Mouse (Mus musculus) stomach, embryonic 16.5 days (tissue): ENCODE data around the gene Pnkd. TPM values are rescaled to one million over a fixed set of nuclear protein-coding genes. Genes with fewer than 3 reads are reported as not detected.

Experiments used
- ATAC-seq: fragments of 200-750 bp; cut with Nextera tagmentation; 2 replicates; pipeline ENCODE4 v1.8.0; 2017; ENCODE audit warnings: moderate number of reproducible peaks, moderate TSS enrichment; ENCODE audit not compliant: insufficient read depth, low FRiP score
- H3K27ac ChIP-seq: fragments of 300-500 bp; sonication (generic); 2 replicates; pipeline ENCODE4 v1.5.1; 2014; ENCODE audit warnings: low read length
- H3K27me3 ChIP-seq: fragments of 300-500 bp; sonication (generic); 2 replicates; pipeline ENCODE4 v1.6.1; 2014; ENCODE audit warnings: low read length, control low read depth, mixed read lengths; ENCODE audit not compliant: control insufficient read depth, insufficient read depth
- H3K36me3 ChIP-seq: fragments of 300-500 bp; sonication (generic); 2 replicates; pipeline ENCODE4 v1.6.1; 2014; ENCODE audit warnings: low read length; ENCODE audit not compliant: control insufficient read depth, insufficient read depth
- H3K4me1 ChIP-seq: fragments of 300-500 bp; sonication (generic); 2 replicates; pipeline ENCODE4 v1.6.1; 2014; ENCODE audit warnings: low read length, control low read depth, mixed read lengths; ENCODE audit not compliant: control insufficient read depth, insufficient read depth
- H3K4me2 ChIP-seq: fragments of 300-500 bp; sonication (generic); 2 replicates; pipeline ENCODE4 v1.6.1; 2014; ENCODE audit warnings: low read depth, low read length, mixed read lengths
- H3K4me3 ChIP-seq: fragments of 300-500 bp; sonication (generic); replicated peaks from 2 replicates; pipeline ENCODE4 v1.5.1; 2014; ENCODE audit warnings: mild to moderate bottlenecking, low read length
- H3K9ac ChIP-seq: fragments of 300-500 bp; sonication (generic); 2 replicates; pipeline ENCODE4 v1.6.1; 2014; ENCODE audit warnings: low read length
- H3K9me3 ChIP-seq: fragments of 300-500 bp; sonication (generic); replicated peaks from 2 replicates; pipeline ENCODE4 v1.6.1; 2016; ENCODE audit warnings: low read length, control low read depth; ENCODE audit not compliant: control insufficient read depth
- WGBS: fragments of 180-500 bp; shearing (Covaris S2); extraction: QIAGEN DNeasy Blood & Tissue Kit; methylation state at CpG from one replicate; pipeline ENCODE4 v1.1.7; 2014; 5-methylcytosine and 5-hydroxymethylcytosine counted together
- polyA plus RNA-seq: library from polyadenylated mRNA; unstranded; fragments of >200 nt; fragmentation: Nextera tagmentation; extraction: Ambion mirVana; gene quantifications from 2 replicates; pipeline ENCODE4 v1.2.1, GENCODE M21; 2015

The Pnkd gene
- polyA plus RNA-seq, 1 experiment from 2014 or later, result 119 TPM

- peak overlapping the region; percentile 57; the same call in 1 of the 2 replicates for H3K9ac ChIP-seq
Observed at GRCm38 (mm10) chr1:74298996-74299395, 14.3 kb downstream of the Pnkd start.

GRCm38 (mm10) chr1:74300347-74301110, 15.8 kb downstream of the Pnkd start:
- H3K36me3 ChIP-seq, result no peaks in the 10 kb centered on the region
- 65% methylated on average over 6 of the region's 6 CpGs for WGBS
- H3K4me1 ChIP-seq, result peaks cover 79% of the 10 kb centered on the region
- peak overlapping the region; percentile 83; the same call in 1 of the 2 replicates for H3K4me2 ChIP-seq
- 0 out of 2 replicates have a peak overlapping the region, but pooled peaks have one; percentile 0 for H3K4me3 ChIP-seq
- peak overlapping the region; percentile 100 for H3K27ac ChIP-seq
- H3K9me3 ChIP-seq, result no peaks in the 10 kb centered on the region
- no peaks in the 10 kb centered on the region for H3K27me3 ChIP-seq
- ATAC-seq, result no peak
- peak overlapping the region; percentile 49; the same call in 1 of the 2 replicates for H3K9ac ChIP-seq

More at GRCm38 (mm10) chr1:74298996-74299395, 14.3 kb downstream of the Pnkd start:
- no peak for ATAC-seq
- Histone ChIP-seq H3K36me3 (no peaks in the 10 kb centered on the region), H3K4me2 (peak overlapping the region; percentile 27; the same call in 1 of the 2 replicates), H3K27ac (peak overlapping the region; percentile 100), H3K4me1 (peaks cover 85% of the 10 kb centered on the region), H3K9me3 (no peaks in the 10 kb centered on the region), H3K27me3 (no peaks in the 10 kb centered on the region), H3K4me3 (no peak overlapping the region; the same call in 1 of the 2 replicates)
- 53% methylated on average over 5 of the region's 5 CpGs for WGBS

DNA sequence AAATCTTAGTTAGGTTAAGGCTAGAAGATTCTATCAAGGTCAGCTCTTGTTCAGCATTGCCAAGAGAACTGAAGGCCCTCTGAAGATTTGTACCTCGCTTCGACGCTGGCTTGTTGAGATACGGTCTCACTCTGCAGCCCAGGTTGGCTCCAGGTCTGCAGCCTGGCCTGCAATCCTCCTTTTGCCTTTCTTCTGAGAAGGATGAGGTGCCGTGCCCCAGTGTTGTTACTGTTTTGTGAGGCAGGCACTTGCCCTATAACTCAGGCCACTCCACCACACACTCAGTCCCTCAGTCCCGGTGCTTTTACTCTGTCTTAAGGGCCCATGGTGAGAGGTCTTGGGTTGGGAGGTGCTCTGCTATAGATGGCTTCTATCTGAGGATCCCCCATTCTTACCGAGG, 17.5 kb downstream of the Pnkd start:
- H3K27ac ChIP-seq, result peak overlapping the region; percentile 100
- peaks cover 62% of the 10 kb centered on the region for H3K4me1 ChIP-seq
- H3K36me3 ChIP-seq, result no peaks in the 10 kb centered on the region
- no peaks in the 10 kb centered on the region for H3K9me3 ChIP-seq
- peak overlapping the region; percentile 99 for H3K9ac ChIP-seq
- peak overlapping the region; percentile 84 for H3K4me3 ChIP-seq
- H3K27me3 ChIP-seq, result no peaks in the 10 kb centered on the region
- WGBS, result 83% methylated on average over 7 of the region's 7 CpGs
- peak overlapping the region; percentile 83 for H3K4me2 ChIP-seq
- no peak for ATAC-seq

GRCm38 (mm10) chr1:74302835-74303234, 18.1 kb downstream of the Pnkd start:
- Histone ChIP-seq H3K27ac (peak overlapping the region; percentile 100), H3K4me1 (peaks cover 56% of the 10 kb centered on the region)

DNA sequence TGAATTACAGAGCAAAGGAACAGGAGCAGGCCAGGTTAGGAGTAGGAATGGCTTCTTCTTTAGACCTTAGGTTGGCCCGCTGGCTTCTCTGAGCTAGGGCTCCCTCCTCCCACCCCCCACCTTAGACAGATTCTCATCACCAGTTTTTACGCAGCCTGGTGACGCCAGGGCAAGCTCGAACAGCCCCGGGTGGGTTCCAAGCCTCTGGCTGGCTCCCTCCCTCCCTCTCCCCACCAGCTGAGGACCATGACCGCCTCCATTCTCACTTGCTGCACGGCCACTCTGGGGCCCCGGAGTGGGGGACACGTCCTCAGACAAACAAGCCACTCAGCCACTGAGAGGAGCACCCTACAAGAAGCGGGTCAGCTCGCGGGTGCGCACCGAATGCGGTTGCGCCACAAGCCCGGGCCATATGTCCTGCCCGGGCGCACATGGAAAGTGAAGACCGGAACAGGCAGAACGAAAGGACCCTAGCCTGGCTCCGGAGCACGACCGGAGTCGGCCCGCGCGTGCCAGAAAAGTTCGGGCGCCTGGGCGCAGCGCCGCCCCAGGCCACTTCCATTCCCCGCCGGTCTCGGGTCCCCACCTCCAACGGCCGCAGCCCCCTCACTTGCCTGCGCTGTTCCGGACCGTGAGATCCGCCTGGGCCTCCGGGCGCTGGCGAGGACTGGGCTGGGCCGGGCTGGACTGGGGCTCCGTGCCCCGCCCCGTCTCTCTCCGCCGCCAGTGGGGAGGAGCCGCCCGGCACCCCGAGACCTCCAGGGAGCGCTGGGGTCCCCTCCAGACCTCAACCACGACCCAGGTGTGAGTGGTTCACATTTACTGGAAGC, 19.0 kb downstream of the Pnkd start:
- no peaks in the 10 kb centered on the region for H3K9me3 ChIP-seq
- under 1% methylated on average over 56 of the region's 56 CpGs for WGBS
- H3K36me3 ChIP-seq, result no peaks in the 10 kb centered on the region
- ATAC-seq, result peak; percentile 82
- H3K4me1 ChIP-seq, result peaks cover 54% of the 10 kb centered on the region
- peak overlapping the region; percentile 83 for H3K4me2 ChIP-seq
- peak overlapping the region; percentile 99 for H3K9ac ChIP-seq
- H3K27ac ChIP-seq, result peak overlapping the region; percentile 100
- no peaks in the 10 kb centered on the region for H3K27me3 ChIP-seq
- peak overlapping the region; percentile 84 for H3K4me3 ChIP-seq

More at GRCm38 (mm10) chr1:74302835-74303234, 18.1 kb downstream of the Pnkd start:
- 61% methylated on average over 2 of the region's 2 CpGs for WGBS
- Histone ChIP-seq H3K36me3 (no peaks in the 10 kb centered on the region), H3K9me3 (no peaks in the 10 kb centered on the region), H3K4me3 (peak overlapping the region; percentile 84), H3K27me3 (no peaks in the 10 kb centered on the region), H3K9ac (peak overlapping the region; percentile 99), H3K4me2 (peak overlapping the region; percentile 83)
- no peak for ATAC-seq

DNA sequence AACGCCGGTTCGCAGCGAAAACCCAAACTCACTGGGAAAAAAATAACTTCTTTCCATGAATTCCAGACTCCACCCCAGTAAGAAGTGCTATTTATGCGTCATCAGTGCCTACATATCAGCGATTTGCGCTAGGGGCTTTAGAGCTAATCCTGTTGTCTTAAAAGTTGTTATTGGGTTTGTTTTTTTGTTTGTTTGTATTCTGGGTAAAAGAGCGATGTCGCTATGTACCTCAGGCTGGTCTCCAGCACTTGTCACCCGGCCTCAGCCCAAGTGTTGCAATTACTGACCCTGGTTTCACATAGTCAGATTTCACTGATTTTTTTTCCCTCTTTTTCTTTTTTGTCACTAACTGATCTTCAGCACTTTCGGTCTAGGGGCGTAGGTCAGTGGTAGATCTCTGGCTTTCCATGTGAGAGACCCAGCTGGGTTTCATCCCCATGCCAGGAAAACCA, 19.6 kb downstream of the Pnkd start:
- ATAC-seq, result no peak

DNA sequence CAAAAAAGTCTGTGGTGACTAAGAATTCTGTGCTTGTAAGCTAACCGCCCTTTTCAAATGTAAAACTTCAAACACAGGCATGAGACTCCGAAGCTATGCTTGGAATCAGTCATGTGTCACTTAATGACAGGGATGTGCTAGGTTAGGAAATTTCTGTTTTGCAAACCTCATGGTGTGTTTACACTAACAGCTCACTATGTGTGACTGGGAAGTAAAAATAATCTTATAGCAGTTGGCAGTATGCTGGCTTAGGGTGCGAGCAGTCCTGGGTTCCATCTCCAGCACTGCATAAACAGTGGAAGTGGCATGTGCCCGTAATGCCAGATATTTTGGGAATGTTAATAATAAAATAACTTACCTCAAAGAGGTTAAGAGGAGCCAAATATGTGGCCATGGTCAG, 20.2 kb downstream of the Pnkd start:
- Histone ChIP-seq H3K4me1 (peaks cover 49% of the 10 kb centered on the region), H3K27ac (no peak overlapping the region), H3K36me3 (no peaks in the 10 kb centered on the region), H3K4me3 (no peak overlapping the region), H3K9ac (no peak overlapping the region), H3K27me3 (no peaks in the 10 kb centered on the region), H3K4me2 (no peak overlapping the region), H3K9me3 (no peaks in the 10 kb centered on the region)
- no peak for ATAC-seq
- WGBS, result 67% methylated on average over 4 of the region's 4 CpGs

More for the DNA sequence above, 19.6 kb downstream of the Pnkd start:
- Histone ChIP-seq H3K4me2 (peak overlapping the region; percentile 83), H3K27ac (peak overlapping the region; percentile 100), H3K4me1 (peaks cover 50% of the 10 kb centered on the region), H3K9ac (peak overlapping the region; percentile 99), H3K9me3 (no peaks in the 10 kb centered on the region), H3K27me3 (no peaks in the 10 kb centered on the region), H3K36me3 (no peaks in the 10 kb centered on the region), H3K4me3 (peak overlapping the region; percentile 84)
- 6% methylated on average over 12 of the region's 12 CpGs for WGBS

DNA sequence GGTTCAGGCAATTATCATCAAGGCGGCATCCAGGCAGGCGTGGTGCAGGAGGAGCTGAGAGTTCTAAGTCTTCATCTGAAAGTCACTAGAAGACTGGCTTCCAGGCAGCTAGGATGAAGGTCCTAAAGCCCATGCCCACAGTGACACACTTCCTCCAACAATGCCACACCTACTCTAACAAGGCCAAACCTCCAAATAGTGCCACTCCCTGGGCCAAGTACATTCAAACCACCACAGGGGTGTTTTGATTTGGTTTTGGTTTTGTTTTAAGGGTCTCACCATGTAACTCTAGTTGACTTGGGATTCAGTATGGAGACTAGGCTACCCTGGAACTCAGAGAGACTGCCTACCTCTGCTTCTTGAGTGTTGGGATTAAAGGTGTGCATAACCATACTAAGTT, 20.8 kb downstream of the Pnkd start, which contains the start of gene Tmbim1:
Gene Tmbim1 (minus strand): TSS at position 101 of the 400 bp plus-strand sequence.
- H3K9ac ChIP-seq, result peak within 1 kb of the TSS; percentile 99
- no peak for ATAC-seq
- H3K4me2 ChIP-seq, result peak within 1 kb of the TSS; percentile 83
- no peaks in the 10 kb centered on the region for H3K27me3 ChIP-seq
- no peaks in the 10 kb centered on the region for H3K9me3 ChIP-seq
- H3K4me3 ChIP-seq, result peak within 1 kb of the TSS; percentile 84
- peak within 1 kb of the TSS; percentile 100 for H3K27ac ChIP-seq
- H3K36me3 ChIP-seq, result no peaks in the 10 kb centered on the region
- 96% methylated on average over 2 of the region's 2 CpGs for WGBS
- peaks cover 49% of the 10 kb centered on the region for H3K4me1 ChIP-seq
